Mouse (Mus musculus) lung, adult 2 months (tissue): Measurements from ENCODE around the gene Sf3b1.

Experiments used
- CTCF ChIP-seq: fragments of 200-500 bp; IDR thresholded peaks from 2 replicates; pipeline ENCODE4 v1.5.1; 2011; ENCODE audit warnings: mild to moderate bottlenecking, low read length, control low read depth; ENCODE audit not compliant: insufficient read depth
- POLR2A ChIP-seq: fragments of 200-500 bp; IDR thresholded peaks from 2 replicates; pipeline ENCODE4 v1.6.1; 2011; ENCODE audit warnings: low read depth, mild to moderate bottlenecking, control low read depth, low read length, borderline replicate concordance; ENCODE audit errors: extremely low read depth

DNA sequence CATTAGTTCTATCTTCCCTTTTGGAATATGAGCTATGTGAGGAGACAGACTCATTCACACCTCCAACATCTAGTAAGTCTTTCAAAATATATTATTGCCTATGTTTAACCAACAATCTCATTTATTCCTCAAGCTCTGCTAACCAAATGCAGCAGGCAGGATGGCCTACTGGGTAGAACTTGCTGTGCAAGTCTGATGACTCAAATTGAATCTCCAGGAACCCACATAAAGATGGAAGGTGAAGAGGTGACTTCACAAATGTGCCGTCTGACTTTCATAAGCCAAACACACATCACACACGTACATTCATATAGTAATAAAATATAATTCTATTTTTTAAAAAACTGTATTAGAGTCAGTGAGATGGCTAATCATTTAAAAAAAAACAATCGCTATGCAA, 24.4 kb upstream of the Sf3b1 start:
- TF ChIP-seq CTCF (no peak), POLR2A (no peak)
